Mouse (Mus musculus) neural tube, embryonic 13.5 days (tissue): ENCODE measurements at regions not wholly inside any gene's neighbourhood (a gene's known extent, or its start where the extent isn't known, plus 50 kb on each side); places are given as distances from the start of the nearest gene placed in this dataset.

ENCODE experiments used
- ATAC-seq: fragments of 200-750 bp; cut with Nextera tagmentation; 2 replicates; pipeline ENCODE4 v1.8.0; 2017; ENCODE audit warnings: low read depth, mild to moderate bottlenecking, moderate TSS enrichment, moderate library complexity
- H3K27ac ChIP-seq: fragments of 300-500 bp; sonication (generic); replicated peaks from 2 replicates; pipeline ENCODE4 v1.5.1; 2015; ENCODE audit warnings: moderate library complexity, mild to moderate bottlenecking, inconsistent platforms
- H3K27me3 ChIP-seq: fragments of 300-500 bp; sonication (generic); 2 replicates; pipeline ENCODE4 v1.6.1; 2015; ENCODE audit warnings: mild to moderate bottlenecking, inconsistent platforms
- H3K36me3 ChIP-seq: fragments of 300-500 bp; sonication (generic); 2 replicates; pipeline ENCODE4 v1.6.1; 2015; ENCODE audit warnings: mild to moderate bottlenecking, inconsistent platforms
- H3K4me1 ChIP-seq: fragments of 300-500 bp; sonication (generic); replicated peaks from 2 replicates; pipeline ENCODE4 v1.6.1; 2015; ENCODE audit warnings: inconsistent platforms
- H3K4me2 ChIP-seq: fragments of 300-500 bp; sonication (generic); 2 replicates; pipeline ENCODE4 v1.6.1; 2015; ENCODE audit warnings: inconsistent platforms, mild to moderate bottlenecking, moderate library complexity
- H3K4me3 ChIP-seq: fragments of 300-500 bp; sonication (generic); 2 replicates; pipeline ENCODE4 v1.5.1; 2015; ENCODE audit warnings: mild to moderate bottlenecking, inconsistent platforms
- H3K9ac ChIP-seq: fragments of 300-500 bp; sonication (generic); 2 replicates; pipeline ENCODE4 v1.6.1; 2015; ENCODE audit warnings: moderate library complexity, mild to moderate bottlenecking, inconsistent platforms
- H3K9me3 ChIP-seq: fragments of 300-500 bp; sonication (generic); 2 replicates; pipeline ENCODE4 v1.6.1; 2016; ENCODE audit warnings: inconsistent platforms
- WGBS: fragments of 180-500 bp; shearing (Covaris S2); methylation state at CpG from one replicate; pipeline ENCODE4 v1.1.7; 2015; 5-methylcytosine and 5-hydroxymethylcytosine counted together

DNA sequence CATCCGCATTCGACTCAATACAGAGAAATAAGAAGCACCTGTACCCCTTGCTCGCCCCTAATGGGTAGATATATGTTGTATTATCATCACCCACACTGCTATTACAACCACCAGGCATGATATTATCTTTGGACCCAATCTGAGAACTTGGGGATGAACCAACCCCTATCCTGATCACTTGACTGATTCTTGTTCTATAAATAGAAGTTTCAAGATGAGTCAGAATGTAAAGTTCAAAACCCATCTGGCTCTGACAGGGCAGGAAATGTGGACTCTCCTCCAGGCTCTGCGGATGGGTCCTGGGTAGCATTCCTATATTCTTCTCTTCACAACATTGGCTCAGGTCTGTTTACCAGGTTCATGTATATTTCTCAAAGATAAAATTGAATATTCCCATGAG lies 61.9 kb upstream of the Pard3b start:
- no peak for ATAC-seq
- H3K27ac ChIP-seq = no peak overlapping the region
- H3K9ac ChIP-seq = no peak overlapping the region
- no peaks in the 10 kb centered on the region for H3K9me3 ChIP-seq
- H3K27me3 ChIP-seq = no peaks in the 10 kb centered on the region
- WGBS = 86% methylated on average over 4 of the region's 4 CpGs
- no peak overlapping the region for H3K4me2 ChIP-seq
- no peaks in the 10 kb centered on the region for H3K36me3 ChIP-seq
- no peaks in the 10 kb centered on the region for H3K4me1 ChIP-seq
- H3K4me3 ChIP-seq = no peak overlapping the region

DNA sequence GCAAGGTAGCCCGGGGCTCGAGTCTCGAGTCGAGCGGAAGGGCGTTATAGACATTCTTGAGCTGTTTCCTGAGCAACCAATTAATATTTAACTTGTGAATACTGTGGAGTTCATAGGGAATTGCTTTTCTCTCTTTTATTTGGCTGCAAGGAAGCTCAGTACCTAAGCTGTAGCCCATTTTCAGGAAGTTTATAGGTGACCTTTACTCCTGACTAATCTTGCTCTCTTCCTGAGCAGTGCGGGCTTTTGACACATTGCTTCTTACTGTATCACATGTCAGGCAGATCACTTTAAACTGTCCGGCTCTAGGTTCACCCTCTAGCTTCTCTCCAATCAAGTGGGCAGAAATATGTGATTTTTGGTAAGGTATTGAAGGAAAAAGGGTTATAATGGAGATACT lies 51.4 kb upstream of the Pard3b start:
- Histone ChIP-seq H3K4me2 (no peak overlapping the region), H3K9ac (no peak overlapping the region), H3K27ac (no peak overlapping the region), H3K4me3 (no peak overlapping the region), H3K27me3 (no peaks in the 10 kb centered on the region), H3K36me3 (no peaks in the 10 kb centered on the region), H3K4me1 (no peaks in the 10 kb centered on the region), H3K9me3 (no peaks in the 10 kb centered on the region)
- ATAC-seq = no peak
- WGBS = 76% methylated on average over 8 of the region's 8 CpGs
